Mouse (Mus musculus): ENCODE data around the gene Thrsp.

GRCm38 (mm10) chr7:97427296-97427695 is 9.8 kb upstream of the Thrsp start:
- TF ChIP-seq EP300 (IDR thresholded peaks at IDR 0.05) (no peak), CTCF (IDR thresholded peaks at IDR 0.05) (no peak)
